Mouse (Mus musculus): ENCODE results near the gene Tubb4a.
"Not testable (repeated sequence)": the region's sequence is repeated elsewhere in the genome, so short reads cannot be mapped to it uniquely, and the experiment has no call there.

The Tubb4a gene

DNA sequence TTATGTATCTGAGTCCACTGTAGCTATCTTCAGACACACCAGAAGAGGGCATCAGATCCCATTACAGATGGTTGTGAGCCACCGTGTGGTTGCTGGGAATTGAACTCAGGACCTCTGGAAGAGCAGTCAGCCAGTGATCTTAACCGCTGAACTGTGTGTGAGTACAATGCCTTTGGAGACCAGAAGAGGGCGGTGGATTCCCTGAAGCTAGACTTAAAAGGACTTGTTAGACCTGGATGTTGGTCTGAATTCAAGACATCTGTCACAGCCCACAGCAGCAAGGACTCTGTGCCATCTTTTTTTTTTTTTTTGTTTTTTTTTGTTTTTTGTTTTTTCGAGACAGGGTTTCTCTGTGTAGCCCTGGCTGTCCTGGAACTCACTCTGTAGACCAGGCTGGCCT, 35.9 kb downstream of the Tubb4a start:
- not testable (repeated sequence) for DNase-seq

DNA sequence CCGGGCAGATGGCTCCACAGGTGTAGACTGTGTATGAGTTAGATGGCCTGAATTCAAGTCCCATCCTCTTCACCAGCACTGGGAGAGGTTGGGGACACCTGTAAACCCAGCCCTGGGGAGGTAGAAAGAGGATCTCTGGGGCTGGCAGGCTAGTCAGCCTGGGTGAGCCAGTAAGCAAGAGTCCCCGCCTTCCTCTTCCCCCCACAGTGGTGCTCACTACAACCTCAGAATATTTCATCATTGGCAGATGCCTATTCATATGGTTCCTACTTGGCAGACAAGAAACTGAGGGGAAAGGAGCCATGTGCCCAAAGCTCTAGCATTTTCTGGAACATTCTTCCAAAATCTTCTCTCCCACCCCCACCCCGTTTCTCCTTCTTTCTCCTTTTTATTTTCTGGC, 38.8 kb downstream of the Tubb4a start:
- no peak for DNase-seq

DNA sequence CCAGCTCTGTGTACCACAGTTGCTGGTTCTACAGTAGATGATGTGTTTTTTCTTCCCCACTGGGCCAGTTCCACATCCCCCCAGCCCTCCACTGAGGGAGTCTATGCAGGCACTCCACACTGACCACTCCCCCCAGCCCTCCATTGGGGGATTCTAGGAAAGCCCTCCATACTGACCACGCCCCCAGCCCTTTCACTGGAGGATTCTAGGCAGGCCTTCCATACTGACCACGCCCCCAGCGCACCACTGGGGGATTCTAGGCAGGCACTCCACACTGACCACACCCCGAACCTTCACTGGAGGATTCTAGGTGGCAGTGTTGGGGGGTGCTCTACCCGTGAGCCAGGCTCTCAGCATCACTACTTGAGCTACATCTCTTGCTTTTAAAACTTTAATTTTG, 40.2 kb downstream of the Tubb4a start:
- peak in 1 of 2 experiments; percentile 39 for DNase-seq

DNA sequence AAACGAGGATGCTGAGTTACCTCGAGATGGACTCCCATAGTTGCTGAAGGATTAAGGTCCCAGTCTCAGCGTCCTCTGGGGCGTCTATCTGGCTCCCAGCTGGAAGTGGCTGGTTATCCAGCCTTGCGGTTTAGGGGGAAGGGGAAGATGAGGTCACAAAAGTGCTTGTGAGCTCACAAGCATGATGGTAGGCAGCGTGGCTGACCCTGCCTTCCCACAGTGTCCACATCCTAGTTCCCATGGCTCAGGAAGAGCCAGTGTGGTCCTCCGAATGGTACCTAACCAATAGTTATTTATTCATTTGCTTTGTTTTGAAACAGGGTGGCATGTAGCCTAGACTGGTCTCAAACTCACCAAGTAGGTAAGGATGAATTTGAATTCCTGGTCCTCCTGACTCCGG, 46.0 kb downstream of the Tubb4a start, which contains the start of gene Slc25a41:
TSS of gene Slc25a41 (minus strand) at position 101 of the 400 bp plus-strand sequence.
- DNase-seq: no peak

DNA sequence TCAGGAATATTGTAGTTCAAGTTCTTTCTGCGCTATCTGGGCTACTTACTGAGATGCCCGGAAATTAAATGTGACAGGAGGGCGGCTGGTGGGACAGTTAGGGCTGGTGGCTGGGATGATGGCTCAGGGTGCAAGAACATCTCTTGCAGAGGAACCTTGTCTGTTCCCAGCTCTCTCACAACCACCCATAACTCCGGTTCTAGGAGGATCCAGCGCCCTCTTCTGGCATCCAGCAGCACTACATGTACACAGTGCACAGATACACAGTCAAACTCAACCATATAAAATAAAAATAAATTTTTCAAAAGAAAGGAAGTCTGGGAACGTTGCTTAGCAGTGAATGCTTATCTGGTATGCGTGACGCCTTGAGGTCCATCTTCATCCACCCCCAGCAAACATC, 48.6 kb downstream of the Tubb4a start:
- DNase-seq: no peak

DNA sequence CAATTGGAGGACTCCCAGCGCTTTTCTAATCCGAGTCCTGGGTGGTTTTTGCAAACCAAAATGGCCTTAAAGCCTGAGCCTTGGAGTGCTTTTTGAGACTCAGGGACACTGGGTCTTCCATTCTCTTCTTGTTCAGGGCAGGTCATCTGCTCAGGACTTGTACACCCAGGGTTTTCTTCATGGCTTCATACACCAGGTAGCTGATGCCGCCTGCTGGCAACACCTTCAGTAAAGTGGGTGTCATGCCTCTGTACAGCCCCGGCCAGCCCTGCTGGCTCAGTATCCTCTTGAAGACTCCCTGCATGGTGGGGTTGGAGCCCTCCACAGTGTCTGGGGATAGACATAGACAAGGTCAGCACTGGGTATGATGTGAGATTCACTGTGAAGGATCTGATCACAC, 54.7 kb downstream of the Tubb4a start:
- DNase-seq: no peak

DNA sequence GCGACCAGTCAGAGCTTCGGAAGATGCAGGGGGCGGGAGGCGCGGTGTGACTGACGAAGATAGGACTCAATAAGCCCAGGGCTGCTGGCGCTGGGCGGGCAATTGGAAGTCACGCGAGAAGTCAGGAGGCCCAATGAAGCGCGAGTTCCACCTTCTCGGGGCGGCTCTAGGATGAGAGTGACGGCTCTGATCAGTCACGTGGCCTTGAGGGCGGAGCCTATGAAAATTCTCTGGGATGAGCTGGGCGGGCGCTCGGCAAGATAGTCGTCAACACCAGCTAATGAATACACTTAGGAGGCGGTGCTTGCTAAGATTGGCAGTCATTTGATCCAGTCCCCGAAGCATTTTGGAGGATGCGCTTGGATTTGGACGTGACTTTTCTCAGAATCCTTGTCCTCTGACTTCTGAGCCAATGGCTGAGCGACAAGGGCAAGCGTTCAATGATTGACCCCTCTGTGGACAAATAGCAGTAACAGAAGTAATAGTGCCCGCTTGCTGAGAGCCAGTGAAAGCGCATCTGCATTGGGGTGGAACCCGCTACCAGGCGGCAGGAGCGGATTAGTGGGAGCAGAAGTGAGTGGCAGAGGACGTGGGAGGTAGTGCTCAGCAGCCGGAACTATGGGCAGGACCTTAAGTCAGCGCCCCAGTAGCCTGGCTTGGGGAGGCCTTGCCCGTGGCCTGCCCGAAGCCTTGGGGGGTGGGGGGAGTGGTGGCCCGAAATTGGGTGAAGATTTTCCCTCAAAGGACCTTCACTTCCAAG, 55.7 kb downstream of the Tubb4a start:
- DNase-seq: peak; percentile 99

DNA sequence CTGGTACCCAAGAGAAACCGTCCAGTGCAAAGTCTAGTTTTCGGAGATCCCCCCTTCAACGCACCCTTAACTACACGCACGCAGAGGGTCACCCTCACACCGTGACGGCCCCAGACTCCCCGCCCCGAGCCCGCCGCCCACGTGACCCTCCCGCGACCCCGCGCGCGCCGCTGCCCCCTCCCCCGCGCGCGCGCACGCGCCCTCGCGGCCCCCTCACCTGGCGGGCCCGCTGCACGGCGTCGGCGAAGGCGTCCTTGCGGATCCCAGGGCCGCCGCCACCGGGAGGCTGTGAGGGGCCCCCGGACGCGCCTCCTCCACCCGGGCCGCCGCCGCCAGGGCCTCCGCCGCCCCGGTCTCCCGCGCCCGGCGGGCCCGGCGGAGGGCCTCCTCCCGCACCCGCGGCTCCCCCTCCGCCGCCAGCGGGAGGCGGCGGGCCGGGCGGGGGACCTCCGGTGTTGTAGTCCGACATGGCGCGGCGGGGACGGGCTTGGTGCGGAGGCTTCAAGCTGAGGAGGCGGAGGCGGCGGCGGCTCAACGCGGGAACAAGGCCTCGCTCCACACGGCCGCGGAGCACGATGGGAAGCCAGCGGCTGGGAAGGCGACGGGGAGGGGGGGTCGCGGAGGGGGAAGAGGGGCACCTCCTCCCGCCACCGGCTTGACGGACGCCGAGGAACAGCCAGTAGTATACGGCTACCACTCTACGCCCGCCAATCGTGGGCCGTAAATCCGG, 56.5 kb downstream of the Tubb4a start, which contains the start of gene Khsrp:
TSS of gene Khsrp (minus strand) at position 592 of the 730 bp plus-strand sequence.
- peak; percentile 72 to 75 for DNase-seq

Measured in cerebellum, postnatal 14 days (tissue).